Mouse (Mus musculus): Measurements from ENCODE around the gene Klk5. TPM values are rescaled to one million over a fixed set of nuclear protein-coding genes. Genes with fewer than 3 reads are reported as not detected.
A peak's percentile ranks its signal among the peaks of the same experiment; 100 is the strongest.

Klk5 gene
- polyA plus RNA-seq, 1 experiment from 2014 or later, result not detected

GRCm38 (mm10) chr7:43882346-43882745, 40.6 kb downstream of the Klk5 start:
- Histone ChIP-seq H3K4me2 (no peak overlapping the region), H3K36me3 (no peaks in the 10 kb centered on the region)
- 22% methylated on average over 4 of the region's 4 CpGs for WGBS

DNA sequence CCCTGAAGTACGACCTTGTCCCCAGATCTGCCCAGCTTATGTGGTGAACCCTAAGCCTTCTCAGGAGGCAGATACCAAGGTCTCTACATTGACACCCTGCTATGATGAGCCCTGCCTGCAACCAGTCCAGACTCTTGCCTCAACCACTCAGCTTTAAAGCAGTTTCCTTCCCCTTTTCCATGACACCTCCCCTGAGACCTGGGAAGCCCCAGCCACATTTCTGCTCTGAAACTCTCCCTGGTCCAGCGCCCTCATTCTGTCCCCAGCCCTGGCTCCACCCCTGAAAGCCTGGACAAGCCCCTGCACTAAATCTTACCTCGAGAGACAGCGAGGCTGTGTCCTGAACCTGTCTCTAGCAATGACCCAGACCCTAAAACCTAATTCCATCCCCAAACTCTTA, 41.0 kb downstream of the Klk5 start:
- Histone ChIP-seq H3K9ac (no peak overlapping the region), H3K4me2 (no peak overlapping the region), H3K4me3 (no peak overlapping the region), H3K9me3 (no peaks in the 10 kb centered on the region), H3K36me3 (no peaks in the 10 kb centered on the region), H3K27me3 (no peaks in the 10 kb centered on the region; the same call in 1 of the 2 replicates), H3K4me1 (replicated peaks) (0 out of 2 replicates have a peak, but pooled peaks cover 3% of the 10 kb centered on the region), H3K27ac (replicated peaks) (no peak overlapping the region)
- no peak for ATAC-seq (ENCODE audit: low read depth)
- 24% methylated on average over 4 of the region's 4 CpGs for WGBS

More at GRCm38 (mm10) chr7:43882346-43882745, 40.6 kb downstream of the Klk5 start:
- no peak overlapping the region for H3K4me3 ChIP-seq
- H3K9ac ChIP-seq, result no peak overlapping the region
- H3K27me3 ChIP-seq, result no peaks in the 10 kb centered on the region; the same call in 1 of the 2 replicates
- H3K4me1 ChIP-seq (replicated peaks), result 0 out of 2 replicates have a peak, but pooled peaks cover 3% of the 10 kb centered on the region
- no peak overlapping the region for H3K27ac ChIP-seq (replicated peaks)
- H3K9me3 ChIP-seq, result no peaks in the 10 kb centered on the region
- no peak for ATAC-seq (ENCODE audit: low read depth)

DNA sequence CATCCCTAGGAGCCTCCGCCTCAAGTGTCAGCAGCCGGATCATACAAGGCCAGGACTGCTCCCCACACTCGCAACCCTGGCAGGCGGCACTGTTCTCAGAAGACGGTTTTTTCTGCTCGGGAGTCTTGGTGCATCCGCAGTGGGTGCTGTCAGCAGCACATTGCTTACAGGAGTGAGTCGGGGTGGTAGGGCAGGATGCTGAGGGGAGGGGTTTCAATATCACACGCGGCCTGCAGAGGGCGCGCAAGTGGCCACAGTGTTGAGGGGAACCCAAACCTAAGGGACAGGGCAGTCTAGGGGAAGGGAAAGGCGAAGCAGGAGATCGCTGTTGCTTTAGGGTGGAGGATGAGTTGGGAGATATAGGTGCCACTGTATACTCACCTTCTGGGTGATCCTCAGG, 41.8 kb downstream of the Klk5 start:
- H3K4me1 ChIP-seq (replicated peaks), result 0 out of 2 replicates have a peak, but pooled peaks cover 3% of the 10 kb centered on the region
- no peaks in the 10 kb centered on the region for H3K9me3 ChIP-seq
- peak; percentile 73 for ATAC-seq (ENCODE audit: low read depth)
- peak overlapping the region; percentile 42 for H3K4me2 ChIP-seq
- H3K27me3 ChIP-seq, result no peaks in the 10 kb centered on the region; the same call in 1 of the 2 replicates
- H3K9ac ChIP-seq, result no peak overlapping the region
- H3K27ac ChIP-seq (replicated peaks), result no peak overlapping the region
- 13% methylated on average over 14 of the region's 14 CpGs for WGBS
- no peaks in the 10 kb centered on the region for H3K36me3 ChIP-seq
- H3K4me3 ChIP-seq, result no peak overlapping the region

GRCm38 (mm10) chr7:43891365-43891764, 49.6 kb downstream of the Klk5 start:
- 71% methylated on average over 5 of the region's 5 CpGs for WGBS
- no peak overlapping the region for H3K27ac ChIP-seq (replicated peaks)
- H3K9ac ChIP-seq, result no peak overlapping the region
- H3K36me3 ChIP-seq, result no peaks in the 10 kb centered on the region
- no peaks in the 10 kb centered on the region for H3K4me1 ChIP-seq (replicated peaks)
- no peak overlapping the region for H3K4me2 ChIP-seq
- no peak for ATAC-seq (ENCODE audit: low read depth)
- H3K27me3 ChIP-seq, result no peaks in the 10 kb centered on the region
- H3K4me3 ChIP-seq, result no peak overlapping the region
- no peaks in the 10 kb centered on the region for H3K9me3 ChIP-seq

DNA sequence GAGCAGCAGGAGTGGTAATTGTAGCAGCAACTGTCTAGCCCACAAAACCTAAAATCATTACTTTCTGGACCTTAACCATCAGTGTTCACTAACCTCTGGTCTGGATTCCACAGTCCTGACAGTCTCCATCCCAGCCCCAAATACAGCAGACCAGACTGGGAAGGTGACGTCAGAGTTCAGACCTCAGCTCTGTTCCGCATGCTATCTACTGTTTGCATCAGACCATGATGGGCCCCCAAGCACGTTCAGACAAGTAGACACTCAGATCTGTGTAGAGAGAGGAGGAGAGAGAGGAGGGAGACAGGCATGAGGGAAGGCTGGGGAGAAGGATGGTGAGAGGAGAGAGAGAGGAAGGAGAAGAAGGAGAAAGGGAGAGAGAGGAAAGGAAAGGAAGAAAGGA, 50.0 kb downstream of the Klk5 start:
- H3K4me2 ChIP-seq, result no peak overlapping the region
- no peaks in the 10 kb centered on the region for H3K36me3 ChIP-seq
- WGBS, result 76% methylated on average over 3 of the region's 3 CpGs
- no peak overlapping the region for H3K27ac ChIP-seq (replicated peaks)
- H3K9me3 ChIP-seq, result no peaks in the 10 kb centered on the region
- no peak overlapping the region for H3K9ac ChIP-seq
- H3K27me3 ChIP-seq, result no peaks in the 10 kb centered on the region
- H3K4me3 ChIP-seq, result no peak overlapping the region
- no peaks in the 10 kb centered on the region for H3K4me1 ChIP-seq (replicated peaks)
- ATAC-seq (ENCODE audit: low read depth), result no peak

- Histone ChIP-seq H3K9ac (no peak overlapping the region), H3K4me2 (no peak overlapping the region), H3K4me3 (no peak overlapping the region), H3K9me3 (no peaks in the 10 kb centered on the region), H3K36me3 (no peaks in the 10 kb centered on the region), H3K4me1 (replicated peaks) (no peaks in the 10 kb centered on the region), H3K27ac (replicated peaks) (no peak overlapping the region), H3K27me3 (no peaks in the 10 kb centered on the region)
- peak; percentile 97 for ATAC-seq (ENCODE audit: low read depth)
- WGBS, result 5% methylated on average over 1 of the region's 1 CpGs
Observed at GRCm38 (mm10) chr7:43894836-43895235, 53.1 kb downstream of the Klk5 start.

Other genes starting within 250 kb of the Klk5 start
- gene Zfp819, start 234.8 kb upstream of the Klk5 start, polyA plus RNA-seq (2015; fragmentation: Nextera tagmentation; extraction: Ambion mirVana), result 0.29 and 0.32 TPM in 2 replicates
- gene Ceacam18, start 207.3 kb upstream of the Klk5 start, polyA plus RNA-seq (2015; fragmentation: Nextera tagmentation; extraction: Ambion mirVana), result not detected in 2 replicates
- gene Siglece, start 181.8 kb upstream of the Klk5 start, polyA plus RNA-seq (2015; fragmentation: Nextera tagmentation; extraction: Ambion mirVana), result 0.41 TPM in 1 of 2 replicates, not detected in the other
- 20.1 and 21.1 TPM in 2 replicates for gene Ctu1, start 170.0 kb upstream of the Klk5 start, polyA plus RNA-seq (2015; fragmentation: Nextera tagmentation; extraction: Ambion mirVana)
- not detected in 2 replicates for gene Klk14, start 151.6 kb upstream of the Klk5 start, polyA plus RNA-seq (2015; fragmentation: Nextera tagmentation; extraction: Ambion mirVana)
- not detected in 2 replicates for gene Klk13, start 129.4 kb upstream of the Klk5 start, polyA plus RNA-seq (2015; fragmentation: Nextera tagmentation; extraction: Ambion mirVana)
- not detected in 2 replicates for gene Klk12, start 73.1 kb upstream of the Klk5 start, polyA plus RNA-seq (2015; fragmentation: Nextera tagmentation; extraction: Ambion mirVana)
- gene Klk11, start 67.4 kb upstream of the Klk5 start, polyA plus RNA-seq (2015; fragmentation: Nextera tagmentation; extraction: Ambion mirVana), result not detected in 2 replicates
- gene Klk10, start 60.9 kb upstream of the Klk5 start, polyA plus RNA-seq (2015; fragmentation: Nextera tagmentation; extraction: Ambion mirVana), result not detected in 2 replicates
- gene Klk9, start 50.1 kb upstream of the Klk5 start, polyA plus RNA-seq (2015; fragmentation: Nextera tagmentation; extraction: Ambion mirVana), result not detected in 2 replicates
- 8.0 and 8.3 TPM in 2 replicates for gene Klk8, start 44.4 kb upstream of the Klk5 start, polyA plus RNA-seq (2015; fragmentation: Nextera tagmentation; extraction: Ambion mirVana)
- gene Klk7, start 30.7 kb upstream of the Klk5 start, polyA plus RNA-seq (2015; fragmentation: Nextera tagmentation; extraction: Ambion mirVana), result not detected in 2 replicates
- gene Klk6, start 17.5 kb upstream of the Klk5 start, polyA plus RNA-seq (2015; fragmentation: Nextera tagmentation; extraction: Ambion mirVana), result not detected in 2 replicates
- 0.31 TPM in 1 of 2 replicates, not detected in the other for gene Klk4, start 39.2 kb downstream of the Klk5 start, polyA plus RNA-seq (2015; fragmentation: Nextera tagmentation; extraction: Ambion mirVana)
- not detected in 2 replicates for gene Klk15, start 91.8 kb downstream of the Klk5 start, polyA plus RNA-seq (2015; fragmentation: Nextera tagmentation; extraction: Ambion mirVana)
- gene Klk1b8, start 108.7 kb downstream of the Klk5 start, polyA plus RNA-seq (2015; fragmentation: Nextera tagmentation; extraction: Ambion mirVana), result not detected in 2 replicates
- gene Klk1b1, start 124.8 kb downstream of the Klk5 start, polyA plus RNA-seq (2015; fragmentation: Nextera tagmentation; extraction: Ambion mirVana), result not detected in 2 replicates
- gene Klk1b9, start 134.1 kb downstream of the Klk5 start, polyA plus RNA-seq (2015; fragmentation: Nextera tagmentation; extraction: Ambion mirVana), result not detected in 2 replicates
- not detected in 2 replicates for gene Klk1b11, start 153.9 kb downstream of the Klk5 start, polyA plus RNA-seq (2015; fragmentation: Nextera tagmentation; extraction: Ambion mirVana)
- gene Klk1b26, start 170.2 kb downstream of the Klk5 start, polyA plus RNA-seq (2015; fragmentation: Nextera tagmentation; extraction: Ambion mirVana), result not detected in 2 replicates
- gene Klk1b27, start 210.3 kb downstream of the Klk5 start, polyA plus RNA-seq (2015; fragmentation: Nextera tagmentation; extraction: Ambion mirVana), result not detected in 2 replicates

Measured in neural tube, embryonic 13.5 days (tissue).